Mouse (Mus musculus) mouse trophoblast stem cell (cell line): ENCODE measurements around the gene Tspyl3.

Experiments
- in situ Hi-C, 2 experiments: fragments of 300-500 bp; cut with MseI, MboI; formaldehyde crosslinking; loops; 2 replicates in 1 of 2; 3 replicates in 1 of 2; pipeline ENCODE4 v1.15.1; 2025

Gene Tspyl3

GRCm38 (mm10) chr2:153227959-153228358 lies 2.7 kb upstream of the Tspyl3 start:
- in situ Hi-C loops = no loop called here

GRCm38 (mm10) chr2:153225595-153225953 lies 333 bp upstream of the Tspyl3 start:
- in situ Hi-C loops = no loop called here

- in situ Hi-C loops = no loop called here
Measured at GRCm38 (mm10) chr2:153222566-153222965, 2.7 kb downstream of the Tspyl3 start.

GRCm38 (mm10) chr2:153222130-153222529 lies 3.1 kb downstream of the Tspyl3 start:
- in situ Hi-C loops = no loop called here

GRCm38 (mm10) chr2:153221620-153222019 lies 3.6 kb downstream of the Tspyl3 start:
- in situ Hi-C loops = no loop called here

- in situ Hi-C loops = no loop called here
Measured at GRCm38 (mm10) chr2:153218516-153218915, 6.7 kb downstream of the Tspyl3 start.

GRCm38 (mm10) chr2:153217826-153218340 lies 7.4 kb downstream of the Tspyl3 start:
- in situ Hi-C loops = no loop called here

GRCm38 (mm10) chr2:153215421-153215820 lies 9.8 kb downstream of the Tspyl3 start:
- in situ Hi-C loops = no loop called here

GRCm38 (mm10) chr2:153214771-153215259 lies 10.4 kb downstream of the Tspyl3 start:
- in situ Hi-C loops = no loop called here

- in situ Hi-C loops = no loop called here
Measured at GRCm38 (mm10) chr2:153213351-153213750, 11.9 kb downstream of the Tspyl3 start.

GRCm38 (mm10) chr2:153211451-153211850 lies 13.8 kb downstream of the Tspyl3 start:
- in situ Hi-C loops = no loop called here

GRCm38 (mm10) chr2:153209286-153209685 lies 16.0 kb downstream of the Tspyl3 start:
- in situ Hi-C loops = no loop called here

- in situ Hi-C loops = no loop called here
Measured at GRCm38 (mm10) chr2:153208149-153208548, 17.1 kb downstream of the Tspyl3 start.

- in situ Hi-C loops = no loop called here
Measured at GRCm38 (mm10) chr2:153202766-153203165, 22.5 kb downstream of the Tspyl3 start.

GRCm38 (mm10) chr2:153199114-153199513 lies 26.1 kb downstream of the Tspyl3 start:
- in situ Hi-C loops = no loop called here

- in situ Hi-C loops = no loop called here
Measured at GRCm38 (mm10) chr2:153198485-153198884, 26.8 kb downstream of the Tspyl3 start.

GRCm38 (mm10) chr2:153194255-153194654 lies 31.0 kb downstream of the Tspyl3 start:
- in situ Hi-C loops = no loop called here

GRCm38 (mm10) chr2:153191242-153191641 lies 34.0 kb downstream of the Tspyl3 start:
- in situ Hi-C loops = no loop called here

GRCm38 (mm10) chr2:153187848-153188247 lies 37.4 kb downstream of the Tspyl3 start:
- in situ Hi-C loops = no loop called here

- in situ Hi-C loops = no loop called here
Measured at GRCm38 (mm10) chr2:153186176-153186591, 39.1 kb downstream of the Tspyl3 start.

GRCm38 (mm10) chr2:153179961-153180360 lies 45.3 kb downstream of the Tspyl3 start:
- in situ Hi-C loops = no loop called here

GRCm38 (mm10) chr2:153179126-153179860 lies 45.9 kb downstream of the Tspyl3 start:
- in situ Hi-C loops = no loop called here

GRCm38 (mm10) chr2:153177188-153177587 lies 48.1 kb downstream of the Tspyl3 start:
- in situ Hi-C loops = no loop called here
